Mouse (Mus musculus): ENCODE results near the gene Map7d2. TPM values are rescaled to one million over a fixed set of nuclear protein-coding genes. Genes with fewer than 3 reads are reported as not detected.

The Map7d2 gene
- polyA plus RNA-seq, 1 experiment from 2014 or later, result not detected

DNA sequence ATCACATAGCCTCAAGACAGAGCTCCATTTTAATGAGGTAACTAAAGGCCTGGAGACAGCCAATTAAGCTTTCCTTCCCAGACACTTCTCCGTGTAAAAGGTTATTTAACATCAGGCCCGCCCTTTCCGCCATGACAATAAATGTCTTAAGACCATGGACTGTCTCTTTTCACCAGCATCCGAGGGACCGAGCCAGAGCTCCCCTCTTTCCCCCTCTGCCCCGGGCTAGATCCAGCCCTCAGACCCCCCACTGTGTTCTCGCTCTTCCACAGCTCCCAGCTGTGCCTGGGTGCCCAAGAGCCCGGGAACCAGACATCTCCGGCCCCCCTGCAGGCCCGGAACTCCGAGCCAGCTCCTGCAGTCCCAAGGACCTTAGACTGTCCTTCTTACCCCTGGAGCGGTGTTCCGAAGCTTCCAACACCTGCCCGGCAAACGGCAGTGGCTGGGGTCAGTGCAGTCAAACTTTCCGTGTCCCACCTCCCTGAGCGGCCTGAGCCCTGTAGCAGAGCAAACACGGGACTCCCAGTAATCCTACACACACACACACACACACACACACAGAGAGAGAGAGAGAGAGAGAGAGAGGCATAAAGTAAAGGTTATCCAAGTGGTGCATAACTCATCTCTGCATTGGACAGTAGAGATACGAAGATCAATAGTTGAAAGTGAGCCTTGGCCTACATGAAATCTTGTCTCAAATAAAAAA is 94.1 kb downstream of the Map7d2 start:
- H3K27ac ChIP-seq (ENCODE audit: low read length), result no peak overlapping the region
- 37% methylated on average over 19 of the region's 19 CpGs for WGBS (ENCODE audit: insufficient replicate concordance)
- H3K27me3 ChIP-seq (ENCODE audit: control insufficient read depth, insufficient read depth, low read depth, low read length), result no peaks in the 10 kb centered on the region
- H3K36me3 ChIP-seq (ENCODE audit: control insufficient read depth, insufficient read depth), result no peaks in the 10 kb centered on the region
- H3K9ac ChIP-seq (ENCODE audit: low read depth, low read length), result no peak overlapping the region
- ATAC-seq (ENCODE audit: low read depth), result peak; percentile 16; the same call in 1 of the 2 replicates
- H3K4me3 ChIP-seq (ENCODE audit: low read depth, low read length), result peak overlapping the region; percentile 18; the same call in 1 of the 2 replicates
- no peaks in the 10 kb centered on the region for H3K4me1 ChIP-seq (ENCODE audit: control insufficient read depth, low read depth, low read length)
- H3K9me3 ChIP-seq (replicated peaks; ENCODE audit: control insufficient read depth, low read length), result no peaks in the 10 kb centered on the region
- H3K4me2 ChIP-seq (ENCODE audit: low read depth, low read length), result peak overlapping the region; percentile 7

DNA sequence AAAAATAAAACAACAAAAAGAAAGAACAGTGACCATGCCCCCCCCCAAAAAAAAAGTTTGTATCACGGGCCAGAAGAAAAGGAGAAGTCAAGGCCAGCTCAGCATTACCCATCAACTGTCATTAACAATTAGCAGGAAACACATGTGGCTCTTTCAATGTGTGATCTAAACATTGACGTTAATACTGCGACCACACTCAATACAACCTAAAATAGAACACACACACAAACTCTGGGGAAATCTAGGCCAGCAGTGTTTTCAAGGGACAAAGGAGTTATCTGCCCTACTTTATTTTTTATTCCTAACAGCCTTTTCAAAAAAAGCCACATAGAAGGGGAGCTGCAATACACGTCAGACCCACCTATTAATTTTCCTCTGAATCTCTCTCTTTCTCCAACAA is 94.7 kb downstream of the Map7d2 start:
- H3K9ac ChIP-seq (ENCODE audit: low read depth, low read length), result no peak overlapping the region
- no peak overlapping the region for H3K27ac ChIP-seq (ENCODE audit: low read length)
- H3K4me3 ChIP-seq (ENCODE audit: low read depth, low read length), result no peak overlapping the region
- H3K4me2 ChIP-seq (ENCODE audit: low read depth, low read length), result no peak overlapping the region
- no peak for ATAC-seq (ENCODE audit: low read depth)
- H3K27me3 ChIP-seq (ENCODE audit: control insufficient read depth, insufficient read depth, low read depth, low read length), result no peaks in the 10 kb centered on the region
- no peaks in the 10 kb centered on the region for H3K4me1 ChIP-seq (ENCODE audit: control insufficient read depth, low read depth, low read length)
- no peaks in the 10 kb centered on the region for H3K36me3 ChIP-seq (ENCODE audit: control insufficient read depth, insufficient read depth)
- 35% methylated on average over 4 of the region's 4 CpGs for WGBS (ENCODE audit: insufficient replicate concordance)
- H3K9me3 ChIP-seq (replicated peaks; ENCODE audit: control insufficient read depth, low read length), result no peaks in the 10 kb centered on the region

DNA sequence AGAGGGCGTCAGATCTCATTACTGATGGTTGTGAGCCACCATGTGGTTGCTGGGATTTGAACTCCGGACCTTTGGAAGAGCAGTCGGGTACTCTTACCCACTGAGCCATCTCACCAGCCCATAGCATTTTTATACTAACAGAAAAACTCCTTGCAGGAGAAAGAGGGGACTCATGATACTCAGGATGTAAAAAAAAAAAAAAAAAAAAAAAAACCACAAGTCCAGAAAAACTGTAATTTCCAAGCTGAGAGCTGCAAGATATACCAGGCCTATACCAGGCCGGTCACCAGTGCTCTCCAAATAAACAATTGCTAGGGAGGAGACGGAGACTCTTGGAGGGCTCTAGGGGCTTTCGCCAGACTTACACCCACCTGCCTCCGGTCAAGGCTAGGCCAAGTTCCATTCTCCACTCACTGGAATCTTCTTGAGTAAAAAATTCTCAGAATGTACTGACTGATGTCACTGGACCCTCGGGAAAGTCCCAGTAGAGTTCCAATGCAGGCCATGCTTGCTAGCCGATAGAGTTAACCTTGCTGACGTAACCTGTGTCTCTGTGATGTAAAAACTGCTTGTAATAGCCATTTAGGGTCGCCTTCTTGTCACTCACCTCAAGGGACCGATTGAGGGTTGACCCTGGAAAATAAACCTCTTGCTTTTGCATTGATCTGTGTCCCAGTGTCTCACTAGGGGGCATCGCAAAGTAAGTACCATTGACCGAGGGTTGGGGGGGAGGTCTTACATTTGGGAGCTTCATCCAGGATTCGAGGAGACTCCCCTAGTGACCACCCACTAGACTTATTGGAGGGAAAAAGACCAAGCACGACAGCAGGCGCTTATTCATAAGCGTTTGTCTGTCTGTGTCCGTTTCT is 95.7 kb downstream of the Map7d2 start:
- H3K4me1 ChIP-seq (ENCODE audit: control insufficient read depth, low read depth, low read length), result no peaks in the 10 kb centered on the region
- ATAC-seq (ENCODE audit: low read depth), result no peak
- H3K4me3 ChIP-seq (ENCODE audit: low read depth, low read length), result 0 out of 2 replicates have a peak overlapping the region, but pooled peaks have one; percentile 3
- H3K27ac ChIP-seq (ENCODE audit: low read length), result no peak overlapping the region
- 61% methylated on average over 19 of the region's 19 CpGs for WGBS (ENCODE audit: insufficient replicate concordance)
- no peaks in the 10 kb centered on the region for H3K9me3 ChIP-seq (replicated peaks; ENCODE audit: control insufficient read depth, low read length)
- H3K27me3 ChIP-seq (ENCODE audit: control insufficient read depth, insufficient read depth, low read depth, low read length), result no peaks in the 10 kb centered on the region
- H3K36me3 ChIP-seq (ENCODE audit: control insufficient read depth, insufficient read depth), result no peaks in the 10 kb centered on the region
- 0 out of 2 replicates have a peak overlapping the region, but pooled peaks have one; percentile 6 for H3K4me2 ChIP-seq (ENCODE audit: low read depth, low read length)
- no peak overlapping the region for H3K9ac ChIP-seq (ENCODE audit: low read depth, low read length)

DNA sequence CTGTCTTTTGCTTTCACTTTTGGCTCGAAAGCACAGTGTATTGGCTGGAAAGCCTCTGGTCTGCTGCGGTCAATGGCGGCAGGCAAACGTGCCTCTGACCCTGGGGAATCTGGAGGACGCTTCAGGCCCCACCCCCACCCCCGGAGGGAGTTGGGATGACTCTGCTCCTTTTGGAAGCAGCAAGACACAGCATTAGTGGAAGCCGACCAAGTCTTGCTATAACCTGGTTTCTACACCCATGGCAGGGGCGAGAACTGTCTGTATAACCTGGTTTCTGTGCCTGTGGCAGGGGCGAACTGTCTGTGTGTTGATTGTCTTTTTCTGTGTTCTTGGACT is 96.3 kb downstream of the Map7d2 start:
- Histone ChIP-seq H3K4me2 (ENCODE audit: low read depth, low read length) (0 out of 2 replicates have a peak overlapping the region, but pooled peaks have one; percentile 6), H3K4me1 (ENCODE audit: control insufficient read depth, low read depth, low read length) (no peaks in the 10 kb centered on the region), H3K4me3 (ENCODE audit: low read depth, low read length) (0 out of 2 replicates have a peak overlapping the region, but pooled peaks have one; percentile 3), H3K27ac (ENCODE audit: low read length) (no peak overlapping the region), H3K9ac (ENCODE audit: low read depth, low read length) (no peak overlapping the region), H3K36me3 (ENCODE audit: control insufficient read depth, insufficient read depth) (no peaks in the 10 kb centered on the region), H3K27me3 (ENCODE audit: control insufficient read depth, insufficient read depth, low read depth, low read length) (no peaks in the 10 kb centered on the region), H3K9me3 (replicated peaks; ENCODE audit: control insufficient read depth, low read length) (no peaks in the 10 kb centered on the region)
- 54% methylated on average over 9 of the region's 9 CpGs for WGBS (ENCODE audit: insufficient replicate concordance)
- no peak for ATAC-seq (ENCODE audit: low read depth)

DNA sequence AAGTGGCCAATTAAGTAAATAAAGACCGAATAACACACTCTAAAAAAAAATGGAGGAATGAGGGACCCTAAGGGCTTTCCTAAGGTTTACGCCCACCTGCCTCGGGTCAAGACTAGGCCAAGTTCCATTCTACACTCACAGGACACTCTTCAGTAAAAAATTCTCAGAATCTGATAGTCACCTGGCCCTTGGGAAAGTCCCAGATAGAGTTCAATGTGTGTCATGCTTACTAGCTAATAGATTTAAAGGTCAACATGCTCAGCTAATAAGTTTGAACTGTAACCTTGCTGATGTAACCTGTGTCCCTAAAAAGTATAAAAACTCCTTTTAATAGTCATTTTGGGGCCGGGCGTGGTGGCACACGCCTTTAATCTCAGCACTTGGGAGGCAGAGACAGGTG is 101.2 kb downstream of the Map7d2 start:
- Histone ChIP-seq H3K27ac (ENCODE audit: low read length) (no peak overlapping the region), H3K4me1 (ENCODE audit: control insufficient read depth, low read depth, low read length) (no peaks in the 10 kb centered on the region), H3K36me3 (ENCODE audit: control insufficient read depth, insufficient read depth) (no peaks in the 10 kb centered on the region), H3K27me3 (ENCODE audit: control insufficient read depth, insufficient read depth, low read depth, low read length) (no peaks in the 10 kb centered on the region), H3K4me3 (ENCODE audit: low read depth, low read length) (no peak overlapping the region), H3K4me2 (ENCODE audit: low read depth, low read length) (no peak overlapping the region), H3K9ac (ENCODE audit: low read depth, low read length) (no peak overlapping the region), H3K9me3 (replicated peaks; ENCODE audit: control insufficient read depth, low read length) (no peaks in the 10 kb centered on the region)
- 64% methylated on average over 6 of the region's 6 CpGs for WGBS (ENCODE audit: insufficient replicate concordance)
- no peak for ATAC-seq (ENCODE audit: low read depth)

DNA sequence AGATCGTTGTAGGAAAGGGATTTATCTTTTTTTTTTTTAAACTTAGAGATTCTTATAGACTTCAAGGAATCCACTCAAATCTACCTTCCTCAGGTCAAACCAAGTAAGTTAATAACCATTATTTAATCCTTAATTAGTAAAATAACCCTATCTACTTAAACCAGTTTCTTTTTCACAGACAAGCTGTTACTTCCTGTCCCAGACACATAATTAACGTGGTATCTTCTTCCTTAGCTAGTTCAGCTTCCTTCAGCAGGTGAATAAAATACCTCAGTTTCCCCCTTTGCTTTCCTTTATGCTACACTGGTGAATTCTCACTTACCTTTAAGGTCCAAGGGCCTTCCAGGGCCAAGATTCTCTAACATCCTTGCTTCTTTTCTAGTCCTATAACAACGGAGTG is 107.4 kb downstream of the Map7d2 start:
- no peak overlapping the region for H3K4me3 ChIP-seq (ENCODE audit: low read depth, low read length)
- H3K9me3 ChIP-seq (replicated peaks; ENCODE audit: control insufficient read depth, low read length), result no peaks in the 10 kb centered on the region
- H3K36me3 ChIP-seq (ENCODE audit: control insufficient read depth, insufficient read depth), result no peaks in the 10 kb centered on the region
- WGBS (ENCODE audit: insufficient replicate concordance), result 45% methylated on average over 3 of the region's 3 CpGs
- H3K9ac ChIP-seq (ENCODE audit: low read depth, low read length), result no peak overlapping the region
- no peaks in the 10 kb centered on the region for H3K27me3 ChIP-seq (ENCODE audit: control insufficient read depth, insufficient read depth, low read depth, low read length)
- no peak overlapping the region for H3K27ac ChIP-seq (ENCODE audit: low read length)
- ATAC-seq (ENCODE audit: low read depth), result no peak
- no peaks in the 10 kb centered on the region for H3K4me1 ChIP-seq (ENCODE audit: control insufficient read depth, low read depth, low read length)
- no peak overlapping the region for H3K4me2 ChIP-seq (ENCODE audit: low read depth, low read length)

DNA sequence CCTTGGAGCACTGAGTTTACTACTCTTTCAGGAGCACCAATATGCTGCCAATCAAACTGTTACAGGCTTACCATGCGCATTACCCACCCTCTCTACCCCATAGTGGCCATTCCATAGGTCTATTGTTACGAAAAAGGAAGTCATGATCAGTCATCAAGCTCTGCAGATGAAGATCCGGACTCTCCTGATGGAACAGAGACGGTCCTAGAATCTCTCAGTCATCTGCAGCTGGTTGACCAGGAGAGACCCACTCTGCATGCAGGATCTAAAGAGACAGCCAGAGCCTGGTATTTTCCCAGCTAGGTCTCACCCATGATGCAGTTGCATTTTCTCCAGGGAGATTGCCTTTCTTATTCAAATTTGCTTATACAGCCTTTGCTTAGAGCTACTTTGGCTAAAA is 108.3 kb downstream of the Map7d2 start:
- no peak overlapping the region for H3K9ac ChIP-seq (ENCODE audit: low read depth, low read length)
- no peak overlapping the region for H3K27ac ChIP-seq (ENCODE audit: low read length)
- WGBS (ENCODE audit: insufficient replicate concordance), result 56% methylated on average over 4 of the region's 4 CpGs
- no peaks in the 10 kb centered on the region for H3K4me1 ChIP-seq (ENCODE audit: control insufficient read depth, low read depth, low read length)
- no peak for ATAC-seq (ENCODE audit: low read depth)
- no peak overlapping the region for H3K4me3 ChIP-seq (ENCODE audit: low read depth, low read length)
- H3K36me3 ChIP-seq (ENCODE audit: control insufficient read depth, insufficient read depth), result no peaks in the 10 kb centered on the region
- no peaks in the 10 kb centered on the region for H3K27me3 ChIP-seq (ENCODE audit: control insufficient read depth, insufficient read depth, low read depth, low read length)
- H3K4me2 ChIP-seq (ENCODE audit: low read depth, low read length), result no peak overlapping the region
- no peaks in the 10 kb centered on the region for H3K9me3 ChIP-seq (replicated peaks; ENCODE audit: control insufficient read depth, low read length)

DNA sequence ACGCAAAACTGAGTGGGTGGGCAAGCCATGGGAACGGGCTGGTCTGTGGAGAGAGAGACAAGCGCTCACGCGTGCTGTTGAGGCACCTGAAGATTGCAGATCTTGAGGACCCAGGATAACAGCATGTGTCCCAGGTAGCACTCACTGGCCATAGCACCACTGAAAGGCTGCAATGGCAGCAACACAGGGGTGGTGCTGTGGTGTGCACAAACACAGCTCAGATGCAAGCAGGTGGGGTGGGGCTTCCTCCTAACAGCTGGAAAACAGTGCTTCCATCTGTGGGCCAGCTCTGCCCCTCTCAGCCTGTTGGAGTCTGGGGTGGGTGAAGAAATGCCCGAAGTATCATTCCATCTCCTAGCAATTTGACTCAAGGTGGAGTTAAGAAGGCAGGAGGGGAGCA is 112.0 kb downstream of the Map7d2 start, which contains the start of gene Bclaf3:
Gene Bclaf3, plus strand, starts transcription at position 301 of the 400 bp plus-strand sequence.
- Histone ChIP-seq H3K4me3 (ENCODE audit: low read depth, low read length) (no peak within 1 kb of the TSS), H3K9me3 (replicated peaks; ENCODE audit: control insufficient read depth, low read length) (no peaks in the 10 kb centered on the region), H3K36me3 (ENCODE audit: control insufficient read depth, insufficient read depth) (no peaks in the 10 kb centered on the region), H3K27me3 (ENCODE audit: control insufficient read depth, insufficient read depth, low read depth, low read length) (no peaks in the 10 kb centered on the region), H3K4me2 (ENCODE audit: low read depth, low read length) (no peak within 1 kb of the TSS), H3K27ac (ENCODE audit: low read length) (no peak within 1 kb of the TSS), H3K9ac (ENCODE audit: low read depth, low read length) (no peak within 1 kb of the TSS), H3K4me1 (ENCODE audit: control insufficient read depth, low read depth, low read length) (no peaks in the 10 kb centered on the region)
- WGBS (ENCODE audit: insufficient replicate concordance), result 71% methylated on average over 6 of the region's 6 CpGs
- ATAC-seq (ENCODE audit: low read depth), result no peak

DNA sequence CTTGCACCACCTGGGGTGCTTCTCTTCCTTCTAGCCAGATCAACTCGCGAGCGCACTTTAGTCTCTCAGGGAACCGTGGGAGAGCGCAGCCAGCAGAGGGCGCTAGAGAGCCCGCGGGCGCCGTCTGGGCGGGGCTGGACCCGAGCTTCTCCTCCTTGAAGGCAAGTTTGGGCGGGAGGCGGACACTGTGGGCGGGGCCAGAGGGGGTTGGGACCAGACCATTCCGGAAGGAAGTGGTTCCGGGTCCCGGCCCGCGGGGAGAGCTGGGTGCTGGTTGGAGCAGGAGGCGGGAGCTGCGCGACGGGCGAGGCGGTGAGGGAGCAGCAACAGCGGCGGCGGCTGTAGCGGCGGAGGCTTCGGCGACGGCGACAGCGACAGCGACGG is 118.0 kb downstream of the Map7d2 start:
- peak; percentile 98 for ATAC-seq (ENCODE audit: low read depth)
- Histone ChIP-seq H3K9me3 (replicated peaks; ENCODE audit: control insufficient read depth, low read length) (no peaks in the 10 kb centered on the region), H3K4me1 (ENCODE audit: control insufficient read depth, low read depth, low read length) (peaks cover 2% of the 10 kb centered on the region; the same call in 1 of the 2 replicates), H3K9ac (ENCODE audit: low read depth, low read length) (peak overlapping the region; percentile 79), H3K27ac (ENCODE audit: low read length) (peak overlapping the region; percentile 87), H3K4me2 (ENCODE audit: low read depth, low read length) (peak overlapping the region; percentile 73), H3K36me3 (ENCODE audit: control insufficient read depth, insufficient read depth) (no peaks in the 10 kb centered on the region), H3K27me3 (ENCODE audit: control insufficient read depth, insufficient read depth, low read depth, low read length) (no peaks in the 10 kb centered on the region), H3K4me3 (ENCODE audit: low read depth, low read length) (peak overlapping the region; percentile 78)
- 16% methylated on average over 35 of the region's 38 CpGs for WGBS (ENCODE audit: insufficient replicate concordance)

All from liver, embryonic 16.5 days (tissue).